In the genomic region with DNA sequence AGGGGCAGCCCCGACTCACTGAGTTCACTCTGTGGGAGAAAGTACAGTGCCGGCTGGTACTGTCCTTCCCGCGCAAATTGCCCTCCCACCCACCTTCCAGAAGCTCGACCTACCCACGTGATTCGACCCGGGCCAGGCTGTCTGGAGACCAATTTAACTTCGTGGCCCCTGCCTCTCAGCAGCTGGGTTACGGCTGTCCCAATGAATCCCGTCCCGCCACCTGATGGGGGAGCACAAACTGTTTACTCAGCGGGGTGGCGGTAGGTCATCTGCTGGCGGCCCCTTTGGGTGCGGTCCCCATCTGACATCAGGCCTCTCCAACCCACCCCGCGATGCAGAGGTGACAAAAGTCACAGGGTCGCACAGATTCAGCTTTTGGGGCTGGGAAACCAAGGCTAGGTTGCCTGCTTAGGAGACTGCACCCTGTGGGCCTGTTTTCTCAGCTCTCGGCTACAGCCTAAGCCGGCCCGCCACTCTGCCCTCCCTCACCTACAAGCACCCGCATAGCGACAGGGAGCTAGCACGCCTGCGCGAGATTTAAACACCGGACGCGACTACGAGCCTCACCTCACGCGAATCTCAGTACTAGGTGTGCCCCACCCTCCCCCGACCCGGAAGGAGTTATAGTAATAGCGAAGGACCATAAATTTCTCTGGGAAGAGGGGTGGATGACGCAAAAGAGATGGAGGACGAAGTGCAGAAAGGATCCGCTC, we compare ENCODE assay signal across 8 mouse cellular contexts. TPM values are rescaled to one million over a fixed set of nuclear protein-coding genes. Genes with fewer than 3 reads are reported as not detected.
DNase-seq lines count a peak whose midpoint lies in the region; ATAC-seq and TF ChIP-seq lines count a peak whose summit lies in the region.

A gene (minus strand): TSS at position 593 of the 713 bp plus-strand sequence.

- ATAC-seq in granulocyte monocyte progenitor cell, adult 5-6 weeks (replicated peaks; ENCODE audit: poor library complexity, severe bottlenecking) = peak; percentile 92
- ATAC-seq in intestine, postnatal 0 days = peak; percentile 91
- peak; percentile 91 for ATAC-seq in megakaryocyte-erythroid progenitor cell, adult 5-6 weeks (replicated peaks; ENCODE audit: low FRiP score, low TSS enrichment, poor library complexity, severe bottlenecking)

- no peaks in the 10 kb centered on the region for H3K27me3 ChIP-seq in embryonic facial prominence, embryonic 10.5 days (replicated peaks; ENCODE audit: low read depth, poor library complexity, severe bottlenecking)
- H3K27me3 ChIP-seq in intestine, postnatal 0 days (replicated peaks; ENCODE audit: control insufficient read depth, insufficient read depth, low read length) = no peaks in the 10 kb centered on the region

- TF ChIP-seq CTCF in intestine, postnatal 0 days (IDR thresholded peaks at IDR 0.05; ENCODE audit: low read depth) = peak; percentile 13; the same call in 1 of the 2 replicates

- peak within 1 kb of the TSS; percentile 87 for H3K27ac ChIP-seq in embryonic facial prominence, embryonic 10.5 days (replicated peaks)
- peak within 1 kb of the TSS; percentile 84 for H3K27ac ChIP-seq in intestine, postnatal 0 days (ENCODE audit: low read depth, low read length)

- peak within 1 kb of the TSS; percentile 92 for H3K4me2 ChIP-seq in intestine, postnatal 0 days (replicated peaks; ENCODE audit: low read depth)

- DNase-seq in adrenal gland, postnatal 10 days = peak; percentile 92
- DNase-seq in embryonic facial prominence, embryonic 10.5 days (ENCODE audit: low spot score) = peak; percentile 91
- DNase-seq in left cerebral cortex, postnatal 25 days (ENCODE audit: low spot score in 2 of 2) = peak; percentile 83 to 94
- DNase-seq in right cerebral cortex, postnatal 14 days = peak; percentile 87
- peak; percentile 90 for DNase-seq in urinary bladder, postnatal 14 days (ENCODE audit: low spot score)

- 2% methylated on average over 39 of the region's 39 CpGs for WGBS in embryonic facial prominence, embryonic 10.5 days
- WGBS in intestine, postnatal 0 days = under 1% methylated on average over 39 of the region's 39 CpGs

- peaks cover 40% of the 10 kb centered on the region for H3K36me3 ChIP-seq in embryonic facial prominence, embryonic 10.5 days (replicated peaks)
- H3K36me3 ChIP-seq in intestine, postnatal 0 days (ENCODE audit: control insufficient read depth, insufficient read depth) = peaks cover 28% of the 10 kb centered on the region

- peak within 1 kb of the TSS; percentile 64 for H3K4me3 ChIP-seq in embryonic facial prominence, embryonic 10.5 days
- peak within 1 kb of the TSS; percentile 53 for H3K4me3 ChIP-seq in intestine, postnatal 0 days (ENCODE audit: low read depth, low read length)

- H3K4me1 ChIP-seq in embryonic facial prominence, embryonic 10.5 days = peaks cover 25% of the 10 kb centered on the region
- H3K4me1 ChIP-seq in intestine, postnatal 0 days (replicated peaks; ENCODE audit: control insufficient read depth, insufficient read depth, low read length) = peaks cover 4% of the 10 kb centered on the region

- intact Hi-C loops in left cerebral cortex, postnatal 25 days (cut with DNase I) = loop anchor here (10.0 kb wide), 1 partner anchor 225 kb away; a partner anchor contains a TSS

- H3K9ac ChIP-seq in intestine, postnatal 0 days (ENCODE audit: low read depth, low read length) = peak within 1 kb of the TSS; percentile 75

- H3K9me3 ChIP-seq in embryonic facial prominence, embryonic 10.5 days = no peaks in the 10 kb centered on the region
- no peaks in the 10 kb centered on the region for H3K9me3 ChIP-seq in intestine, postnatal 0 days (ENCODE audit: control insufficient read depth)

RNA-seq across cellular contexts. Expression of the gene that starts here (rescaled TPM):
- total RNA-seq in adrenal gland, postnatal 10 days (2021) = 100 to 1,000 TPM in 1 of 2 experiments, 10 to 100 TPM in 1; 90.9 to 109 TPM
- 45.5 and 57.5 TPM in 2 replicates for polyA plus RNA-seq in embryonic facial prominence, embryonic 10.5 days (2016; fragmentation: Nextera tagmentation; extraction: Ambion mirVana)
- 13.8 and 15.3 TPM in 2 replicates for total RNA-seq in granulocyte monocyte progenitor cell, adult 5-6 weeks (2014; fragmentation: Nextera tagmentation)
- total RNA-seq in granulocyte monocyte progenitor cell, adult 5-6 weeks (2017) = 6.5 and 13.5 TPM in 2 replicates
- 70.9 and 71.5 TPM in 2 replicates for polyA plus RNA-seq in intestine, postnatal 0 days (2015; fragmentation: Nextera tagmentation; extraction: Ambion mirVana)
- total RNA-seq in left cerebral cortex, postnatal 25 days (2021) = 10 to 100 TPM; 96.3 to 96.9 TPM
- 7.8 and 17.0 TPM in 2 replicates for total RNA-seq in megakaryocyte-erythroid progenitor cell, adult 5-6 weeks (2014; fragmentation: Nextera tagmentation)
- 3.9 and 6.7 TPM in 2 replicates for total RNA-seq in megakaryocyte-erythroid progenitor cell, adult 5-6 weeks (2017)

Comparison
In these comparisons a context has a peak if more than half of its experiments do, and no peak if none do; other contexts are left out.
1. Peak in every context shown above with its lines: DNase-seq, ATAC-seq, H3K4me3 ChIP-seq and H3K27ac ChIP-seq.
2. RNA of the gene that starts here (total RNA-seq): 90.9 to 109 TPM in adrenal gland, postnatal 10 days and 96.3 to 96.9 TPM in left cerebral cortex, postnatal 25 days; 3.9 to 17.0 TPM in megakaryocyte-erythroid progenitor cell, adult 5-6 weeks and 6.5 to 15.3 TPM in granulocyte monocyte progenitor cell, adult 5-6 weeks; every median in the first group is over 4 times any median in the second.